Mouse (Mus musculus): Measurements from ENCODE around the gene Ehd1. TPM values are rescaled to one million over a fixed set of nuclear protein-coding genes. Genes with fewer than 3 reads are reported as not detected.

Ehd1 gene
- 100 to 1,000 TPM in 3 of 4 experiments, 10 to 100 TPM in 1; 90.8 to 130 (median 118) TPM for total RNA-seq (2022)

DNA sequence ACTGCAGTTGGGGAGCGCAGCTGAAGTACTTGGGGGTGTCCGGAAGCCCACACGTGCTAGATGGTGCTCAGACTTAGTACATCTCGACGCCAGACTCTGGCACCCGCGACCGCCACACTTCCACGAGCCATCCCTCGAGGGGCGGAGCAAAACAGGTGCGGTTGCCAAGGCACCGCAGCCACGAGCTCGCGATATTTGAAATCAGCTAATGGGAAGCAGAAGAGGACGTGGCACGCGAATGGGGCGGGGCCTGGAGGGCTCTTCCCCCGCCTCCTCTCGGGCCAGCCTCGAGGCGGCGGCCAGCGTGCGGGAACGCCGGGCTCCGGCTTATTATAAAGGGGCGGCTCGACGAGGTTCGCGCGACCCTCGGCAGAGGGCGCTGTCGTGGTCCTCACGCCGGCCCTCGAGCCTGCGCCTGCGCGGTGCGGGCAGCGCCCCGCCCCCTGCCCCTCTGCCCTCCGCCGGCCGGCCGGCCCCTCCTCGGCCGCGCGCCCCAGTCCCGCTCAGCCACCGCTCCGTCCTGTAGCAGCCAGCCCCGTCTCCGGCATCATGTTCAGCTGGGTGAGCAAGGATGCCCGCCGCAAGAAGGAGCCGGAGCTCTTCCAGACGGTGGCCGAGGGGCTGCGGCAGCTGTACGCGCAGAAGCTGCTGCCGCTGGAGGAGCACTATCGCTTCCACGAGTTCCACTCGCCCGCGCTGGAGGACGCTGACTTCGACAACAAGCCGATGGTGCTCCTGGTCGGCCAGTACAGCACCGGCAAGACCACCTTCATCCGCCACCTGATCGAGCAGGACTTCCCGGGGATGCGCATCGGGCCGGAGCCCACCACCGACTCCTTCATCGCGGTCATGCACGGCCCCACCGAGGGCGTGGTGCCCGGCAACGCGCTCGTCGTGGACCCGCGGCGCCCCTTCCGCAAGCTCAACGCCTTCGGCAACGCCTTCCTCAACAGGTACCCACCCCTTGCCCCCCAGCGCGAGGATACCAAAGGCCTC, at the start of gene Ehd1:
Ehd1 (plus strand) TSS at position 300 of the 996 bp plus-strand sequence.
- DNase-seq, result peak; percentile 98

DNA sequence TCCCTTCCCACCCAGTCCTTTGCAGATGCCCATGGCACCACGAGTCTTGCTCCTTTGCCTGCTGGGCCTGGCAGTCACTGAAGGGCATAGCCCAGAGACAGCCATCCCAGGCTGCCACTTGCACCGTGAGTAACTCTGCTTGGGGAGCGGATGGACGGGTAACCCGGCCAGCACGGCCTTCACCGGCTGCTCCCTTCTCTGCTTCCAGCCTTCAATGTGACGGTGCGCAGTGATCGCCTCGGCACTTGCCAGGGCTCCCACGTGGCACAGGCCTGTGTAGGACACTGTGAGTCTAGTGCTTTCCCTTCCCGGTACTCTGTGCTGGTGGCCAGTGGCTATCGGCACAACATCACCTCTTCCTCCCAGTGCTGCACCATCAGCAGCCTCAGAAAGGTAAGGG, 49.8 kb upstream of the Ehd1 start:
- peak; percentile 80 for DNase-seq

DNA sequence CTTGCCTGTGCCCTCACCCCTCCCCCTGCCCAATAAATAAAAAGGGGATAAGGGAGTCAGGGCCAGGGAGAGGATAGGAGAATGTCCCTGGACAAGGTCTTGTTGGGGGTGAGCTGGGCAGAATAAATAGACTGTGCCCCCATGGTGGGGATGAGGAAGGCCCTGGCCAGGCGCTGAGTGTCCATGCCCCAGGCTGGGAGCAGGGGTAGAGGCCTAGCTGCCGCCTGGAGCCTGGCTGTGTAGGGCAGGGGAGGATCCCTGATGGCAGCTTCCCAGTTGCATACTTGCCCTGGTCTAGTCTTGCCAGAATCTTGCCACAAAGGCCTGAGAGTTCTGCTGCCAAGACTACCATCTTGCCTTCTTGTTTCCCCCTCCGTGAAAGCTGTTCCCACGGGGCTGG, 48.7 kb upstream of the Ehd1 start:
- no peak for DNase-seq

DNA sequence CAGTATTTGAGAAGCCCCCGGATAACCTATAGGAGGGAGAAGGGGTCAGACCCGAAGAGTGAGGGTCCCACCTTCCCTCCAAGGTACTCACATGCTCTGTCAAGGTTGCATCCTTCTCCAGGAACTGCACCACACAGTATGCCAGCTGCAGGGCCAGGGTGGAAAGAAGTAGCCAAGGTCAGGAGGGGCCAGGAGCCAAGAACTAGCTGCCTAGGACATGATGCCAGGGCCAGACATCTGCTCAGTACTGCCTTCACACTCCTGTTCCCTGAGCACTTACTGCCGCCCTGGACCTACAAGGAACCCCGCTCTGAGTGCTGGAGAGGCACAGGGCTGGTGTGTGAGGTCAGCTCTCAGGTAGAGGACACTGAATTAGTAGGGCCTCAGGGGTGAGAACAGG, 46.1 kb upstream of the Ehd1 start:
- DNase-seq, result peak; percentile 85

DNA sequence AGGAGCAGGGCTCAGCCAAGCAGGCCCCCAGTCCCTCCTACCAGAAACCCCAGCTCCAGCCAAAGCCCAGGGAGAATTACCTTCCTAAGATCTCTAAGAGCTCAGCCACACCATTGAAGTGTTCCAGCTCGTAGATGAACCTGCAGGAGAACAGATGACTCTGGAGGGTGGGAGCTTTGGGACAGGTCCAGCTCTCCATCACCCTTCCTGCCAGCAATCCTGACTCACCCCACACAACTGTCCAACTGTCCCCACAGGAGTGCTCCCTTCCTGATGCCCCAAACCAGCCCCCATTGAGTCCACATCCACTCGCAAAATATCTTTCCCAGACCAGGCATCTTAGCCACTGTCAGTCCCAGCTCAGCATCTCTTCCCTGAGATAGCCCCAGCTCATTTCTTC, 45.5 kb upstream of the Ehd1 start:
- no peak for DNase-seq

DNA sequence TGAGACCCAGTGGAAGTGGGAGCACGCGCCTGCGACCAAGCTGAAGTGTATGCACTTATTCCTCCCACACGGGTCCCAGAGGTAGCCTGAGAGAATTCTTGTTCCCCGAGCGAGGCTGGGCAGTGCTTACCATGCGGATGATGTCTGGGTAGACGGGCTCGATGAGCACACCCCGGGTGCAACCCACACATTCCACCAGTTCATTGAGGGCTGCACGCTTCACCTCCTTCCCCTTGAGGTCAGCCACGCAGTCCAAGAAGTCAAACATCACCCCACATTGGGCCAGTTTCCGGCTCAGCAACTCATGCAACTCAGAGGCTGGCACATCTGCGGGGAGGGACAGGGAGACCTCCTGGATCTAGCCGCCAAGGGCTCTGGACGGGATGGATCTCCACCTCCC, 42.9 kb upstream of the Ehd1 start:
- no peak for DNase-seq

DNA sequence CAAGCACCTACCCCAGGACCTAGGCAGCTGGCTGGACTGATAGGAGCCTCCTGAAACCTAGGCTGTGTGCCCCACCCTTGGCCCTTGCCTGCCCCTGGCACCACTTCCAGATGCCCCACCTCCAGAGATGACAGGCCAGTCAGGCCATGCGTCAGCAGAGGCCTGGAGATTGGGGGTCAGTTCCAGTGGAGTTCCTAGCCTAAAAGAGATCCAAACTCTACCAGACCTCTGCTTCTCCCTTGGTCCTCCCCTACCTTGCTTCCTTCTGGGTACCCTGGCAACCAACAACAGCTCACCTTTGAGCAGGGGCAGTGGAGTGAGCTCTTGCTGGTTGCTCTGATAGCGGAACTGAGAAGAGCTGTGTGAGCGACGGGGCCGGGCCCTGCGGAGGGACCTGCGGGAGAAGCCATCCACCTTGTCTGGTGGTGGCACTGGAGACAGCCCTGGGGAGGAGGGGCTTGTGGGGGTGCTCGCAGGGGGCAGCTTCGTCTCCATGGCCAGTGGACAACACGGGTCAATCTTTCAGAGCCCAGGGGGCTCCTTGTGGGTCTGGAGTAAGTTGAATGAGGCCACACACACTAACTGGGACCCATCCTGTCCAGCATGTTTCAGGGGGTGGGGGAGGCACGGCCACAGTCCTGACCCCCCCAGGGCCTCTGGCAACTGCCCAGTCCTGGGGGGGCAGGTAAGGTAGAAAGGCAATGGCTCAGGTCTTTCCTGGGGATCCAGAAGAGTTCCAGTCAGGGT, 42.0 kb upstream of the Ehd1 start:
- peak; percentile 72 for DNase-seq

DNA sequence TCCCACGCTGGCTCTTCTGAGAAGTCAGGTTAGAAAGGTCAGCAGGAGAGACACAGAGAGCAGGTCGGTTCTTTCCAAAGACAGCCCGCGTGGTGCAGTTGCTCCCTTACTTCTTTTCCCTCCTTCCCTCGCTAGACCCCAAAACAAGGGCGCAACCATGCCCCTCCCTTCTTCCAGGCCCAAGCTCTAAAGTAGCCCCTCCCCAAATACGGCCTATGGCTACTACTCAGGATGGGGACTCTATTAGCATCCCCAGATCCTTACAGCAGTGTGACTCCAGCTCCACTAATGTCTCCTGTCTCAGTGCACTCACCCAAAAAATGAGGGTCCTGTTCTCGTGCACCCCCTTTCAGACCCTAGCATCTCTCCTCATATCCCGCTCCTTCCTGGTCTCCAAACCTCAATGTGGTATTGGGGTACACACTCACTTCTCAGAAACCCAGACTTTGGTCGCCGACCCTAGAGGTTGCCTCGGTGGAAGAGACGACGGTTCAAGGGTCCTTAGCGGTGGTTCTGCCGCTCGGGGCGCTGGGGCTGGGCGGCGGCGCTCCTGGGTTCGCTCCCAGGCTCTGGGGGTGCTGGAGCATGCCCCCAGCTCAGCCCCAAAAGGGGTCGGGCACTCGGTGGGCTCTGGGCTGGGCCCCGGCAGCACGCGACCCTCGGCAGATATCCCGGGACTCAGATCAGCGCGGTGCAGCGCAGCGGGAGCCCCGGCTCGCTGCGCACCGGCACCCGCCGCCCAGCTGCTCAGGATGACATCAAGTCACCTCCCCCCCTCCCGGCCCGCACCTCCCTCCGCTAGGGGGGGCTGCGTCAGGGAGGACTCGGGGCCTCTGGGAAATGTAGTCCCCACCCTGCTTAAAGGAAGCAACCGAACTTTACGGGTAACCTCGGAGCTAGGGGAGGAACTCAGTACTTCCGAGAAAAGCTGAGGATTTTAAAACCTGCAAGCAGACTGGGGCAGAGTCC, 41.2 kb upstream of the Ehd1 start, which contains the start of gene Ppp2r5b:
Ppp2r5b (minus strand) TSS at position 789 of the 969 bp plus-strand sequence.
- DNase-seq, result peak; percentile 94

DNA sequence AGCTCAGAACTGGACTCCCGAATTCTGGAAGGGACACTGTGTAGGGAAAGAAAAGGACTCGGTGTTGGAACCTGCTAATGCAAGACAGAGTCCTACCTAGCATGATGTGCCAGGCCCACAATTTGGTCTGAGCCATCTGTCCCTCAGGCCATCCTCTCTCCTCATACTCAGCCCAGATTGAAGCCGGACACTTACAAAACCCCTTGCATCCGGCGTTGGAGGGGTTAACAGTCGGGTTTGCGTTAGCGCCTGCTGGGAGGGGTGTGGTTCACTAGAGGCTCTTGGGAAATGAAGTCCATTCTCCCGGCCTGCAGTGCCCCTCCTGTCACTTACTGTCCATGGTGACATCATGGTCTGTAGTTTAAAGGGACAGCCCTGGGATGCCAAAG, 40.5 kb upstream of the Ehd1 start:
- peak; percentile 92 for DNase-seq

DNA sequence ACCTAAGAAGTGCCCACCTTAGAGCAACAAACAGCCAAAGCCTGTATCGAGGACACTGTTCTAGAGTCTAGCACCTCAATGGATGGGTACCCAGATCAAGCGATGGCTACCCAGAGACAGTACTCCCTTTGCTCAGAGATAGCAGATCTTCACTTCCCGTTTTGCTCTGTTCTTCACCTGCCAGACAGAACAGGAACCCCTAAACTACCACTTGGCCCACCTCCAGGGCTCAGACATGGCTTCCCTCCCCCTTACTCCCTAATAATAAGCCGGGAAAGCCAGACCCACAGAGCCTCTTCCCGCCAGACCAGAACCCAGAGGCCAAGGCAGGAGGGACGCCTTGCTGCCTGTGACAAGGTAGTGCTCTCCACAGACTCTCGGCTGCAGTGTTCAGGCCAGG, 39.7 kb upstream of the Ehd1 start:
- DNase-seq, result no peak

DNA sequence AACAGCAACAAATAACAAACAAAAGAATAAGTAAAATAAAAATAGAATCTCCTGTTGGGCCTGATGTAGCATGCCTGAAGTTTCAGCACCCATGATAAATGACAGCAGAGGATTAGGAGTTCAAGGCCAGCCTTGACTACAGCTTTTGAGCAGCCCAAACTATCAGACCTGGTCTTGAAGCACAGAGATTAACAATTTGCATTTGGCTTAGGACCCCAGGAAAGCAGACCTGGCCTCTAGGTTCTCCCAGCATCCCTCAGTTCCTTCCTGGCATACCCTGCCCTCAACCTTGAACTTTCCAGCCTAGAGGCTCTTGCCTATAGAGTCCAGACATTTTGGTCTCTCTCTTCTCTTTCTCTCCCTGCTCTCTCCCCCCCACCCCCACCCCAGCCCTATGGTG, 37.8 kb upstream of the Ehd1 start:
- DNase-seq, result no peak

DNA sequence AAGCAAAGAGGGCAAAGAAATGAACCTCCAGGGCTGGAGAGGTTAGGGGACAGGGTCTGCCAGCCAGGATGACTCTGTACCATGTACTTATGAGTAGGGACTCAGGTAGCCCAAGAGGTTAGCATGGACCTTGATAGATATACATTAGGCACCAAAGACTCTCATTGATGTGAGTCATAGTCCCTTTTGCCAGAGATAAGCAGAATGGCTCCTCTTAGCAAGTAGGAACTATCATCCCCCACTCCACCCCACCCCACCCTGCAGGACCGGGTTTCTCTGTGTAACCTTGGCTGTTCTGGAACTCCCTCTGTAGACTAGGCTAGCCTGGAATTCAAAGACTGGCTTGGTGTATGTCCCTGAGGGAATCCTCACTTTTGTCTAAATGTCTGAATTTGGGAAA, 36.4 kb upstream of the Ehd1 start:
- no peak for DNase-seq

DNA sequence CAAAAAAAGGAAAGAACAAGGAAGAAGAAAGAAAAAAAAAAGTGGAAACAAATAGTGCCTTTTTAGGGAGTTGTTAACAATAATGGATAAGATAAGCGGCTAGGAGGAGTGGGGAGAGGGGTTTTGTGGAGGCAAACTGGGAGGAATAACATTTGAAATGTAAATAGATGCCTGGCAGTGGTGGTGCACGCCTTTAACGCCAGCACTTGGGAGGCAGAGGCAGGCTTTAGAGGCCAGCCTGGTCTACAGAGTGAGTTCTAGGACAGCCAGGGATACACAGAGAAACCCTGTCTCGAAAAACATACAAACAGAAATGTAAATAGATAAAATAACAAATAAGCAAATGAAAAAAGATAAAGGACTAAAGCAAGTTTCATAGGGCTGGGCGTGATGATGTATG, 35.8 kb upstream of the Ehd1 start:
- no peak for DNase-seq

DNA sequence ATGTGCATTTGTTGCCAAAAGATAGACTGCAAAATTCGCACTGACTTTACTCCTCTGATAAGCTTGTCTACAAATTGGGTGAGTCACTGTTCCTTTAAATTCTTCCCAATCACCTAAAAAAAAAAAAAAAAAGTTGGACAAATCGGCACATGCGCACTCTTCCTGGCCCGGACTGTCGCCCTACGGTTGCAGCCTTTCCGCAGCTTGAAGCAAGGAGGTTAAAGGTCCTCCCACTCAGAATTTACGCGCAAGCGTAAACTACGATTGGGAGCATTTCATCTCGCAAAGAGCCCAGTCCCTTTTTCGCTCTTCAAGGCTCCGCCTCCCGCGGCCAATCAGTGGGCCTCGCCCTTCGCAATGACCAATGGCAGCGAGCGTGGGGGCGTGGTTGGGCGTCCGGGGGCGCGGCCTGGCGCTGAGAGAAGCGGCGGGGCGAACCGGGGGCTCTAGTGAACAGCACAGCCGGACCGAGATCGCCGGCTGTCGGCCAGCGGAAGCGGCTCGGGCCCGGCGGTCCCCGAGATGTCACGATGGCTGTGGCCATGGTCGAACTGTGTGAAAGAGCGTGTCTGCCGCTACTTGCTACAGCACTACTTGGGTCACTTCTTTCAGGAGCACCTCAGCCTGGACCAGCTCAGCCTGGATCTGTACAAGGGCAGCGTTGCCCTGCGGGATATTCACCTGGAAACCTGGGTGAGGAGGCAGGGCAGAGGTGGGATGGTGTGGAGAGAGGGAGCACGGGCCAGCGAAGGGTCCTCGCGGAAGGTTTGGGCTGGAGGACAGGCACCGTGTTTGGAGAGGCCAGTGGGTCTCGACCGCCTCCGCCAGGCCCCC, 35.0 kb upstream of the Ehd1 start, which contains the start of gene Atg2a:
Atg2a (plus strand) TSS at position 395 of the 834 bp plus-strand sequence.
- peak; percentile 99 for DNase-seq

DNA sequence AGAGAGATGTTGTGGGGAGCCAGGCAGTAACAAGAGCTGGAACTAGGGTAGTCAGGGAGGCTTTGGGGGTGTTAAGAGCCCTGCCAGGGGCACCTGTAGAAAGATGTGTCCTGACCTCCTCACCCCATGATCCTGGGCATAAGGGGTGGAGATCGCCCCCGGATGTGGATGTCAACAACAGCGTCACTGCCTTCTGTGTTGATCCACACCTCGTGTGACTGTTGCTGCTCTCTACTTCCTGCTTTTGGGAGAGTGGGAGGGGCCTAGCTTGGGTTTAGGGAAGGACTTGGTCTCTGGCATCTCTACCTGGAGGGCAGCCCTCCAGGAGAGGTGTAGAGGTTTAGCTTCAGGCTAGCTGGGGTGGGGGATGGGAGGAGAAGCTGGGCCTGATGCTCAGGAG, 34.2 kb upstream of the Ehd1 start:
- peak; percentile 71 for DNase-seq

DNA sequence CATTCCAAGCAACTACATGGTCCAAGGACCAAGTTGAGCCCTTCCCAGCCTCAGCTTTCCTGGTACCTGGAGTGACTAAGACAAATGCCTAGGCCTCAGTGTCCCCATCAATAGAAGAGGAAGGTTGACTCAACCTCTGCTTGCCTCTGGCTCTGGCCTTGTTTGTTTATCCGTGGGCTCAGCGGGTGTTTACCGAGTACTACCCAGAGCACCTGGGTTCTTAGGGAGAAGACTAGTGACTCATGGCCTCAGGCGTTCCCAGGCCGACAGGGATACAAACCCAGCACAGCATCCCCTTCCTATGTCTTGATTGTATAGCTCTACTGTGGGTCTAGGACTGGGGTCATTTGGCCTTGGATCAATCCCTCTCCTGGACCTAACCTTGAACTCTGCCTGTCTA, 33.3 kb upstream of the Ehd1 start:
- no peak for DNase-seq

DNA sequence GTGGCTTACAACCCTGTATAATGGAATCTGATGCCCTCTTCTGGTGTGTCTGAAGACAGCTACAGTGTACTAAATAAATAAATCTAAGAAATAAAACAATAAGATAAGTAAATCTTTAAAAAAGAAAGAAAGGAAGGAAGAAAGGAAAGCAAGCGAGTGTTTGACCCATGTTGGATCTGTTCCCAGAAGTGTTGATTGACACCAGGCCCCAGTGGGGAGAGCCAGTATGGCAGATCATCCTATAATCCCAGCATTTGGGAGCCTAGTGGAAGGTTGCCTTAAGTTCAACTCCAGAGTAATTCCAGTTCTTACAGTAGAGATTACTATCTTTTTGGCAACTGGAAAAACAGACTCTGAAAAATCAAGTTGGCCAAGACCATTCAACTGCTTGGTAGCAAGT, 30.7 kb upstream of the Ehd1 start:
- DNase-seq, result no peak

DNA sequence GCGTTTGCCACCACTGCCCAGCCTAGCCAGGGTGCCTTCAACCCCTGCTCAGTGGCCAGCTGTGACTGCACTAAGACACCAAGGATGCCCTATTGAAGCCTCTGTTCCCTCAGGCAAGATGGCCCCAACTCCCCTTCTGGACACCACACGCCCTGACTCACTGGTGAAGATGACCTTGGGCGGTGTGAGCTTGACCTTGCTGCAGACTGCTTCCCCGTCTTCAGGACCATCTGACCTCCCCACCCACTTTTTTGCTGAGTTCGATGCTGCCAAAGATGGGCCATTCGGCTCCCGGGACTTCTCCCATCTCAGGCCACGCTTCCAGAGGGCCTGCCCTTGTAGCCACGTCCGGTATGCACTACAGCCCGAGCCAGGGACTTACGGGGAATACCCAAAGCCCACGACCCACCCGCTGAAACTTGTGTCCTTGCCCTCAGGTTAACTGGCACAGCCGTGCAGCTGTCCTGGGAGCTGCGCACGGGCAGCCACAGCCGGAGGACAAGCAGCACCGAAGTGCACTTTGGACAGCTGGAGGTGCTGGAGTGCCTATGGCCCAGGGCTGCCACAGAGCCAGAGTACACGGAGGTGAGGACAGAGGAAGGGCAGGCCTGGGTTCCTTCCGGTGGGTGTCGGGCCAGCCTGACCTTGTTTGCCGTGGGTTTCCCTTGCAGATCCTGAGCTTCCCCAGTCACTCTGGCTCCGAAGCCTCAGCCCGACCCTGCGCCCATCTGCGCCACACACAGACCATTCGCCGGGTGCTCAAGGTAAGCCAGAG, 28.8 kb upstream of the Ehd1 start:
- DNase-seq, result no peak

DNA sequence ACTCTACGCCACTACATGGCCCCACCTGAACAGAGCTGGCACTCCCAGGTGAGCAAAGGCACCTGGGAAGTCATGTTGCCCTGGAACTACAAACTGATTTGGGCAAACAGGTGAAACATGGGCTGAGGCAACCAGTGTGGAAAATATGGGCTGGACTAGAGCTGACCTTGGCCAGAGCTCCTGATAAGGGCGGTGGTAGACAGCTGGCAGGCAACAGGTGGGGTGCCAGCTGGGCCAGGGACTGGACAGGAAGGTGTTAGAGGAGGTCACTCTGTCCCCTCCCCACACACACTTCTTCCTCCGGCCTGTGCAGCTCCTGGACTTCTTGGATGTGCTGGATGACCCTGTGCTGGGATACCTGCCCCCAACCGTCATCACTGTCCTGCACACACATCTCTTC, 23.5 kb upstream of the Ehd1 start:
- DNase-seq, result no peak

DNA sequence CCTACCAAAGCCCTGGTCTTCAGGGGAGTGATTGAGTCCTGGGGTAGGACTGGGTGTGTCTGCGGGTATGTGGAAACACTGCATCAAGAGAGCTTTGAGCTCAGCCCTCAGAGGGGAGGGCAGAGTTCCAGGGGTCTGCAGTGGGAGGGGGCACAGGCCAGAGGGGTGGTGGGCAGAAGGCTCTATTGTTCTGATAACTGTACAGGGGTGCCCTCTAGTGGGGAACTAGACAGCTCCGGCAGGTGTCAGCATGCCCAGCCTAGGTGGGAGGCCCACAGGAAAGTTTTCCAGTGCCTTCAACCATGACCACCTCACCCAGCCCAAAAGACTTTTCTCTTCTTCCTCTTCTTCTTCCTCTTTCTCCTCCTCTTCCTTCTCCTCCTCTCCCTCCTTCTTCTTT, 16.1 kb upstream of the Ehd1 start:
- DNase-seq, result no peak

Measured in adrenal gland, adult 8-10 months (tissue).